Mouse (Mus musculus): ENCODE measurements around the gene Dhrs1. TPM values are rescaled to one million over a fixed set of nuclear protein-coding genes. Genes with fewer than 3 reads are reported as not detected.

The Dhrs1 gene
- polyA plus RNA-seq, 1 experiment from 2014 or later, result 90.3 TPM

DNA sequence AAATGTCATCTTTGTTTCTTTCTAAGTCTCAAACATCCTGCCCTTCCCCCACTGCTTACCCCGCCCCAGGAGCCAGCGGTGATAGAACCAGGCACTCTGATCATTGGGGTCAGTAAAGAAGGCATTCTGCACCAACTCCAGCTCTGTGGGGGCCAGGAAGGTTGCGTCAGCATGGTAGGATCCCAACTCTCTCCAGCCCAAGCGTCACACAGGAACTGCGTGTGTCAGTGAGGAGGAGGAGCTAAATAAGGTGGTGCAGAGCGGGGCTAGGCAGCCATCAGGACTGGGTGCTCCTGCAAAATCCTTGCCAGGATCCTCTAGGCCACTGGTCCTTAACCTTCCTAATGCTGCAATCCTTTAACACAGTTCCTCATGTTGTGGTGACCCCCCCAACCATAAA, 25.8 kb downstream of the Dhrs1 start:
- no peaks in the 10 kb centered on the region for H3K9me3 ChIP-seq (ENCODE audit: control insufficient read depth, low read length)
- H3K36me3 ChIP-seq (ENCODE audit: control insufficient read depth, insufficient read depth, low read length), result peaks cover 9% of the 10 kb centered on the region
- no peak overlapping the region for H3K4me3 ChIP-seq (ENCODE audit: low read length)
- H3K4me1 ChIP-seq (ENCODE audit: control insufficient read depth, insufficient read depth, low read depth, low read length), result peaks cover 8% of the 10 kb centered on the region
- H3K27me3 ChIP-seq (replicated peaks; ENCODE audit: control insufficient read depth, insufficient read depth, low read length), result no peaks in the 10 kb centered on the region
- no peak overlapping the region for H3K9ac ChIP-seq (ENCODE audit: low read depth, low read length)
- H3K27ac ChIP-seq (ENCODE audit: low read depth, low read length), result no peak overlapping the region
- 86% methylated on average over 6 of the region's 6 CpGs for WGBS
- H3K4me2 ChIP-seq (ENCODE audit: low read length), result no peak overlapping the region
- no peak for ATAC-seq

DNA sequence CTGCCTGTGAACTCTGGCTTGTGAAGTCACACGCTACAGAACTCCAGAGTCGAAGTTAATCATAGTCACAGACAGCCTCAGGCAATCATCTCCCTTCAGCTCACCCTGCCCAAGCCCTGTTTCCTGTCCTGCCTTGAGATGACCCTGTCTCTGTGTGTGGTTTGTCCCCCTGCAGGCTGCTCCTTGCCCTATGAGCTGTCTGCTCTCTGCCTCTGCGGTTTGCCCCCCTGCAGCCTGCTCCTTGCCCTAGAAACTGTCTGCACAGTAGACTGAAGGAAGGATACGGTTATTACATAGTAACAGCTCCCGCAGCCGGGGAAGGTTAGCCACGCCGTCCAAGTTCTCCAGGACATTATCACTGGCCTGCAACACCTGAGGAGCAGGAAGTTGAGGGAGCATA, 28.6 kb downstream of the Dhrs1 start:
- Histone ChIP-seq H3K4me1 (ENCODE audit: control insufficient read depth, insufficient read depth, low read depth, low read length) (peaks cover 3% of the 10 kb centered on the region), H3K9me3 (ENCODE audit: control insufficient read depth, low read length) (no peaks in the 10 kb centered on the region), H3K4me3 (ENCODE audit: low read length) (no peak overlapping the region), H3K4me2 (ENCODE audit: low read length) (no peak overlapping the region), H3K9ac (ENCODE audit: low read depth, low read length) (no peak overlapping the region), H3K36me3 (ENCODE audit: control insufficient read depth, insufficient read depth, low read length) (peaks cover 9% of the 10 kb centered on the region), H3K27me3 (replicated peaks; ENCODE audit: control insufficient read depth, insufficient read depth, low read length) (peaks cover 3% of the 10 kb centered on the region; the same call in 1 of the 2 replicates), H3K27ac (ENCODE audit: low read depth, low read length) (no peak overlapping the region)
- WGBS, result 84% methylated on average over 8 of the region's 8 CpGs
- no peak for ATAC-seq

DNA sequence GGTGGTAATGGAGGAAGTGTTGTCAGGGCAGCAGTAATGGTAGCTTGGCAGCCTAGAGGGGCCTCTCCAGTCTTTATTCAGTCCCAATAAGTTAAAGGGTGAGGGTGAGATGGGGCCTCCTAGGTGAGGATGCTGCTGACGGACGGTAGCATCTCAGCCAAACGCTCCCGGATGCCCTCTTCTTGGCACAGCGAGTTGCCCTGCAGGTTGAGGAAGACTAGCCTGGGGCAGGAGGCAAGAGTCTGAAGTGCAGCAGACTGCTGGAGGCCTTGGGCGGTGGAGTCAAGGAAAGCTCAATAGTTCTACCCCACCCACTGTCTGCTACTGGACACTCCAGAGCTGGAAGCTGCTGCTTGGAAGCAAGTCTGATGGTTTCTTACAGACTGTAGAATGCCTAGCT, 29.2 kb downstream of the Dhrs1 start:
- no peak overlapping the region for H3K4me2 ChIP-seq (ENCODE audit: low read length)
- no peaks in the 10 kb centered on the region for H3K9me3 ChIP-seq (ENCODE audit: control insufficient read depth, low read length)
- H3K4me3 ChIP-seq (ENCODE audit: low read length), result no peak overlapping the region
- ATAC-seq, result no peak
- H3K9ac ChIP-seq (ENCODE audit: low read depth, low read length), result no peak overlapping the region
- no peak overlapping the region for H3K27ac ChIP-seq (ENCODE audit: low read depth, low read length)
- H3K27me3 ChIP-seq (replicated peaks; ENCODE audit: control insufficient read depth, insufficient read depth, low read length), result peaks cover 3% of the 10 kb centered on the region; the same call in 1 of the 2 replicates
- peaks cover 9% of the 10 kb centered on the region for H3K36me3 ChIP-seq (ENCODE audit: control insufficient read depth, insufficient read depth, low read length)
- WGBS, result 91% methylated on average over 6 of the region's 6 CpGs
- H3K4me1 ChIP-seq (ENCODE audit: control insufficient read depth, insufficient read depth, low read depth, low read length), result peaks cover 3% of the 10 kb centered on the region

DNA sequence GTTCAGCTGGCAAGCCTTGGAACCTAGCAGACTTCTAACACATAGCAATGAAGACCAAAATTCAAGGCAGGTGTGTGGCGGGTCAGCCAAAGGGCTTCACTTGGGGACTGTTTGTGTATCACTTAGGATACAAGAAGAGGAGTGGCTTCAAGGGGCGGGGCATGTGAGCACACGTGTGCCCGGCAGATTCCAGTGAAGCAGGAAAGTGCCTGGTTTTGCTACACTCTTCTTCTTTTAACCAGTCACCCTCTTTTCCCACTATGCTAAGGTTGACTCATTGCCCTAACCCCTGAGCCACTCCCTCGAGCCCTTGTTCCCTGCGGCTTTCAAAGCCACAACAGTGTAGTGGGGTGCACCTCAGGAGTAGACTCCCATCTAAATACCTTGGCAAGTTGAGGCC, 30.6 kb downstream of the Dhrs1 start:
- no peak for ATAC-seq
- peaks cover 9% of the 10 kb centered on the region for H3K36me3 ChIP-seq (ENCODE audit: control insufficient read depth, insufficient read depth, low read length)
- H3K9me3 ChIP-seq (ENCODE audit: control insufficient read depth, low read length), result no peaks in the 10 kb centered on the region
- WGBS, result 29% methylated on average over 6 of the region's 6 CpGs
- H3K4me2 ChIP-seq (ENCODE audit: low read length), result no peak overlapping the region
- no peaks in the 10 kb centered on the region for H3K4me1 ChIP-seq (ENCODE audit: control insufficient read depth, insufficient read depth, low read depth, low read length)
- H3K27me3 ChIP-seq (replicated peaks; ENCODE audit: control insufficient read depth, insufficient read depth, low read length), result peaks cover 3% of the 10 kb centered on the region; the same call in 1 of the 2 replicates
- H3K4me3 ChIP-seq (ENCODE audit: low read length), result no peak overlapping the region
- no peak overlapping the region for H3K9ac ChIP-seq (ENCODE audit: low read depth, low read length)
- no peak overlapping the region for H3K27ac ChIP-seq (ENCODE audit: low read depth, low read length)

GRCm38 (mm10) chr14:55713729-55714122, 31.8 kb downstream of the Dhrs1 start, which contains the start of gene Tgm1:
Tgm1 (minus strand) TSS chr14:55713926.
- H3K27me3 ChIP-seq (replicated peaks; ENCODE audit: control insufficient read depth, insufficient read depth, low read length), result peaks cover 3% of the 10 kb centered on the region; the same call in 1 of the 2 replicates
- 34% methylated on average over 4 of the region's 4 CpGs for WGBS

DNA sequence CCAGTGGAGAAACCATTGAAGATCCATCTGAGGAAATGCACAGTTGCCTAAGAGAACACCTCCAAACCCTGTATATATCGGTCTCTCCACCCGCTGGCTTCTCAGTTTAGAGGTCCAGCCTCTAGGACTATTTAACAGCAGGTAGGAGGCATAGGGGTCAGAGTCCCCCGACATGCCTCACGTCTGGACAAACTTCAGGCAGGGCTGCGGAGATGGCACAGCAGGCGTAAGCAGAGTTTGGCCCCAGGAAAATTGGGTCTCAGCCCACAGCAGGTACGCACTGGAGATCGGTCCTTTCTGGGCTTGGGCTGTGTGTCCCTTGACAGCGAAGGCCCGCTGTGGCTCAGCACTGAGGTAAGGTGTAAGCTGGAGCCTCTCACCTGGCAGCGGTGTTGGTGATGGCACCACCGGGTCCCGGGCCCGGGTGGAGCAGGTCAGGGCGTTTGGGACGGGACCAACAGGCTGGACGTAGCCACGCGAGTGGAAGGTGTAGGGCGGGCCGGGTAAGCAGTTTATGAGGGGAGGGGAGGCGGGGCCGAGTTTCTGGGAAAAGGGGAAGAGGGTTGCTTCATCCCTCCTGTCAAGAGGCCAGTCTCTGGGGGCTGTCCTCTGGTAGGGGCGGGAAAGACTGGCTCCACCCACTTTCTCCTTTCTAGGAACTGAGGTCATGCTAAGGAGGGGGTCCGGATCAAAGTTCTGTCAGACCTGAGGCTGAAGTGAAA, 32.3 kb downstream of the Dhrs1 start:
- ATAC-seq, result no peak

More at GRCm38 (mm10) chr14:55713729-55714122, 31.8 kb downstream of the Dhrs1 start, which contains the start of gene Tgm1:
- ATAC-seq, result no peak
- H3K27ac ChIP-seq (ENCODE audit: low read depth, low read length), result no peak within 1 kb of the TSS
- H3K4me3 ChIP-seq (ENCODE audit: low read length), result no peak within 1 kb of the TSS
- no peak within 1 kb of the TSS for H3K4me2 ChIP-seq (ENCODE audit: low read length)
- H3K36me3 ChIP-seq (ENCODE audit: control insufficient read depth, insufficient read depth, low read length), result peaks cover 9% of the 10 kb centered on the region
- no peaks in the 10 kb centered on the region for H3K4me1 ChIP-seq (ENCODE audit: control insufficient read depth, insufficient read depth, low read depth, low read length)
- no peak within 1 kb of the TSS for H3K9ac ChIP-seq (ENCODE audit: low read depth, low read length)
- no peaks in the 10 kb centered on the region for H3K9me3 ChIP-seq (ENCODE audit: control insufficient read depth, low read length)

DNA sequence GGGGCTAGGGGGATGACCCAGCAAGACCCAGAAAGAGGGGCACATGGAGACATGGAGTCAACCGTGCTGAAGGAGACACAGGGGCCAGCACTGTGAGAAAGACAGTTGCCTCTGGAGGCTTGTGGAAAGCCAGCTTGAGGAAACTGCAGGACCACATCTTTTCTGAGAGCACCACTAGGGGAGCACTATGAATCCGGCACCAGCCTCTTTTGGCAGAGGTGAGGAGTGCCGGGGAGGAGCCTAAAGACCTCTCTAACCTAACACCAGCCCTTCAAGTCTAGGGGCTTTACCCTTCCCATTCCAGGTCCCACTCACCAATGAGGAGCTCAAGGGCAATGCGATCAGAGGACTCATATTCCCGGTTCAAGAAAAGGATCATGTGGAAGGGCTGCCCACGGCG, 33.7 kb downstream of the Dhrs1 start:
- H3K27me3 ChIP-seq (replicated peaks; ENCODE audit: control insufficient read depth, insufficient read depth, low read length), result peaks cover 3% of the 10 kb centered on the region; the same call in 1 of the 2 replicates
- H3K4me1 ChIP-seq (ENCODE audit: control insufficient read depth, insufficient read depth, low read depth, low read length), result no peaks in the 10 kb centered on the region
- H3K36me3 ChIP-seq (ENCODE audit: control insufficient read depth, insufficient read depth, low read length), result no peaks in the 10 kb centered on the region
- 84% methylated on average over 7 of the region's 7 CpGs for WGBS
- no peak overlapping the region for H3K9ac ChIP-seq (ENCODE audit: low read depth, low read length)
- no peak overlapping the region for H3K4me3 ChIP-seq (ENCODE audit: low read length)
- no peak overlapping the region for H3K27ac ChIP-seq (ENCODE audit: low read depth, low read length)
- no peaks in the 10 kb centered on the region for H3K9me3 ChIP-seq (ENCODE audit: control insufficient read depth, low read length)
- H3K4me2 ChIP-seq (ENCODE audit: low read length), result no peak overlapping the region
- no peak for ATAC-seq

More for the DNA sequence above, 32.3 kb downstream of the Dhrs1 start:
- Histone ChIP-seq H3K4me1 (ENCODE audit: control insufficient read depth, insufficient read depth, low read depth, low read length) (no peaks in the 10 kb centered on the region), H3K27ac (ENCODE audit: low read depth, low read length) (no peak overlapping the region), H3K4me3 (ENCODE audit: low read length) (no peak overlapping the region), H3K36me3 (ENCODE audit: control insufficient read depth, insufficient read depth, low read length) (peaks cover 5% of the 10 kb centered on the region), H3K9ac (ENCODE audit: low read depth, low read length) (no peak overlapping the region), H3K27me3 (replicated peaks; ENCODE audit: control insufficient read depth, insufficient read depth, low read length) (peaks cover 3% of the 10 kb centered on the region; the same call in 1 of the 2 replicates), H3K9me3 (ENCODE audit: control insufficient read depth, low read length) (no peaks in the 10 kb centered on the region), H3K4me2 (ENCODE audit: low read length) (no peak overlapping the region)
- 14% methylated on average over 25 of the region's 25 CpGs for WGBS

DNA sequence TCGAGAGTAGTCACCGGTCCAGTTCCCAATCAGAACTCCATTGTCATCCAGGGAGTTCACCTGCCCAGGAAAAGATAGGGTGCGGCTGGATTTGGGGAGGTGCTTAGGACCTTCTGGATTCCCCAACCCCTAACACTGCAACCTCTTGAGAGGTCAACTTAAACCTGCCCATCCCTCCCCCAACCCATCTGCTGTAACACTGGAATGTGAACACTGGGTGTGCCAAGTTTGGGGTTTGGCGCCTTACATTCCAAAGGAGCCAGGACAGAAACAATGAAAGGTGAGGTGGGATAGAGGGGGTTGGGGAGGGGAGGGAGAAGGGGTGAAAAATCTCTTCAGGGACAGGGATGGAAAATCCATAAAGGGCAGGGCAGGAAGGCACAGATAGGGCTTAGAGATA, 36.0 kb downstream of the Dhrs1 start:
- H3K9ac ChIP-seq (ENCODE audit: low read depth, low read length), result no peak overlapping the region
- WGBS, result 87% methylated on average over 4 of the region's 4 CpGs
- H3K4me3 ChIP-seq (ENCODE audit: low read length), result no peak overlapping the region
- H3K9me3 ChIP-seq (ENCODE audit: control insufficient read depth, low read length), result no peaks in the 10 kb centered on the region
- no peak overlapping the region for H3K27ac ChIP-seq (ENCODE audit: low read depth, low read length)
- H3K27me3 ChIP-seq (replicated peaks; ENCODE audit: control insufficient read depth, insufficient read depth, low read length), result peaks cover 3% of the 10 kb centered on the region; the same call in 1 of the 2 replicates
- ATAC-seq, result no peak
- no peaks in the 10 kb centered on the region for H3K36me3 ChIP-seq (ENCODE audit: control insufficient read depth, insufficient read depth, low read length)
- no peak overlapping the region for H3K4me2 ChIP-seq (ENCODE audit: low read length)
- H3K4me1 ChIP-seq (ENCODE audit: control insufficient read depth, insufficient read depth, low read depth, low read length), result no peaks in the 10 kb centered on the region

DNA sequence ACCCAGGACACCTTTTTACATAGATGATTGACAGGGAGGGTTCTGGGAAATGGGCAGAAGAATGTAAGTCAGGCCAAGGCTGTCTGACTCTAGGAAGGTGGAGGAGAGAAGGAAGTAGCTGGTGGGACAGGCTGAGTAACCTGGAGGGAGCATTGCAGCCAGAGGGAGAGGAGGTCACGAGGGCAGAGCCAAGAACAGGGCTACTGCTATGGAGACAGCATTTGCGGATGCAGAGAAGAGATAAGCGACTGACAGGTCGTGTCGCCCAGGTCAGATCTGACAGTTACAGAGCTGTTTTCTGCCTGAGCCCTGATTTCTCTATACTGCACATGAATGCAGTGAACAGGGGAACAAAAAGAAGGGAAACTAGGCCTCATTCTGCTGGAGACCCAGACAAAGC, 38.1 kb downstream of the Dhrs1 start:
- H3K4me1 ChIP-seq (ENCODE audit: control insufficient read depth, insufficient read depth, low read depth, low read length), result no peaks in the 10 kb centered on the region
- no peak for ATAC-seq
- H3K9me3 ChIP-seq (ENCODE audit: control insufficient read depth, low read length), result no peaks in the 10 kb centered on the region
- WGBS, result 84% methylated on average over 5 of the region's 5 CpGs
- H3K36me3 ChIP-seq (ENCODE audit: control insufficient read depth, insufficient read depth, low read length), result no peaks in the 10 kb centered on the region
- H3K27me3 ChIP-seq (replicated peaks; ENCODE audit: control insufficient read depth, insufficient read depth, low read length), result no peaks in the 10 kb centered on the region
- H3K4me2 ChIP-seq (ENCODE audit: low read length), result no peak overlapping the region
- H3K4me3 ChIP-seq (ENCODE audit: low read length), result no peak overlapping the region
- H3K27ac ChIP-seq (ENCODE audit: low read depth, low read length), result no peak overlapping the region
- no peak overlapping the region for H3K9ac ChIP-seq (ENCODE audit: low read depth, low read length)
